Mouse (Mus musculus): Measurements from ENCODE around the gene Unc13d. TPM values are rescaled to one million over a fixed set of nuclear protein-coding genes. Genes with fewer than 3 reads are reported as not detected.

The Unc13d gene
- polyA plus RNA-seq, 1 experiment from 2014 or later: 2.5 TPM

DNA sequence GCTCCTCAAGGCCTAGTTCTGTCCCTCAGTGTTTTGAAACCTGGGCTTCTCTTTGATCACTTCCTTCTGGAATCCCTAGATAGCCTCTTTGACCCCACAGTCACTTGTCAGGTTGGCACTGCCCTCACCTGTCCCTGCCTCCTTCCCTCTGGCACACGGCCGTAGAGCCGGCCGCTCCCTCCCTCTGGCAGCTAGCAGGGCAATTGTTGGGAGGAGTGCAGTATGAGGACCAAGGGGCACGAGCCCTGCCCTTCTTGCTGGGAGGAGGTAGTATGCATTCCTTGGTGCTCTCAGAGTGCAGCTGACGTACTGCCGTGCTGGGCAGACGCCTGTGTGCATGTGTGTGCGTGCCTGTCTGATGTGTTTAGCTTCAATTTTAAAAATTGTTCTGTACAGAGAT, 17.2 kb downstream of the Unc13d start:
- Histone ChIP-seq H3K36me3 (peaks cover 68% of the 10 kb centered on the region), H3K4me1 (replicated peaks) (peaks cover 25% of the 10 kb centered on the region), H3K27me3 (replicated peaks) (no peaks in the 10 kb centered on the region), H3K4me3 (no peak overlapping the region), H3K4me2 (no peak overlapping the region), H3K9me3 (replicated peaks) (no peaks in the 10 kb centered on the region), H3K27ac (ENCODE audit: poor library complexity, severe bottlenecking) (no peak overlapping the region), H3K9ac (no peak overlapping the region)
- 89% methylated on average over 9 of the region's 9 CpGs for WGBS
- ATAC-seq (ENCODE audit: insufficient number of reproducible peaks, low FRiP score): no peak

DNA sequence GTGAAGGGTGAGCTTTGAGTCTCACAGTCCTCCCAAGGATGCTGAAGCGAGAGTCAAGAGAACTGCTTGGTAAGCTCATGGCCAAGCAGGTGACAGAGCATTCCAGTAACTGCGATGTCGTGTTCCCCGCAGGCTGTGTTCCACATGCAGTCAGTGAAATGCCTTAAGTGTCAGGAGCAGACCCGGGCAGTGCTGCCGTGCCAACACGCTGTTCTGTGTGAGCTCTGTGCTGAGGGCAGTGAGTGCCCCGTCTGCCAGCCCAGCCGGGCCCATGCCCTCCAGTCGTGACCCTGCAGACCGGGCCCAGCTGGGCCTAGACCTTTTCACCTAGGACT, 18.1 kb downstream of the Unc13d start:
- Histone ChIP-seq H3K27me3 (replicated peaks) (no peaks in the 10 kb centered on the region), H3K4me2 (no peak overlapping the region), H3K9me3 (replicated peaks) (no peaks in the 10 kb centered on the region), H3K4me1 (replicated peaks) (peaks cover 25% of the 10 kb centered on the region), H3K36me3 (peaks cover 78% of the 10 kb centered on the region), H3K9ac (no peak overlapping the region), H3K27ac (ENCODE audit: poor library complexity, severe bottlenecking) (no peak overlapping the region), H3K4me3 (no peak overlapping the region)
- WGBS: 94% methylated on average over 11 of the region's 11 CpGs
- no peak for ATAC-seq (ENCODE audit: insufficient number of reproducible peaks, low FRiP score)

DNA sequence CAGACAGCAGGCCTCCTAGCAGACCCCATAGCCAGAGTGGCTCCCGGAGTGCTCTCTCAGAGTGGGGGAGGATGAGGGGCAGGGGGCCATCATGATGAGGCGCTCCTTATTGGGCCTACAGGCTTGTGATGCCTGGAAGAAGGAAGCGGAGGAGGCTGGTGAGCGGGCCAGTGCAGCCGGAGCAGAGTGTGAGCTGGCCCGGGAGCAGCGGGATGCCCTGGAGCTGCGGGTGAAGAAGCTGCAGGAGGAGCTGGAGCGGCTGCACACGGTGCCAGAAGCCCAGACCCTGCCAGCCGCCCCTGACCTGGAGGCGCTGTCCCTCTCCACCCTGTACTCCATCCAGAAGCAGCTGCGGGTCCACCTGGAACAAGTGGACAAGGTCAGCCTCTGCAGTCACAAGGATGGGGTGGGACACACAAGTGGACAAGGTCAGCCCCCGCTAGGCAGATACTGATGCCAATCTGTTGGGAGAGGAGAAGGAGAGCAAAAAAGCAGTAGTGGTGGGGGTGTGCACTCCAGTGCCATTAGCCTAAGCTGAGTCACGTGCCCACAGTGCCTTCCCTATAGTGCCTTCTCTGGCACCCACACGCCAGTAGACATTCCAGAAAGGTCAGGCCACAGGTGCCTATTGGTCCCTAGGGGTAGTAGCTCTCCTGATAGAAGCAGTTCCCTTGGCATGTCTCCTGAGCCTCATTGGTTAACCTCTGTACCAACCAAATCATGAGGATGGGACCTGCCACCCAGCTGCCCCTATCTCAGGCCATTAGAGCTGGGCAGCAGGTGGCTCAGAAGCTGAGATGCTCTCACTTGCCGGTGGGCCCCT, 18.7 kb downstream of the Unc13d start:
- peaks cover 25% of the 10 kb centered on the region for H3K4me1 ChIP-seq (replicated peaks)
- no peak for ATAC-seq (ENCODE audit: insufficient number of reproducible peaks, low FRiP score)
- peaks cover 84% of the 10 kb centered on the region for H3K36me3 ChIP-seq
- H3K4me3 ChIP-seq: no peak overlapping the region
- no peaks in the 10 kb centered on the region for H3K27me3 ChIP-seq (replicated peaks)
- WGBS: 91% methylated on average over 17 of the region's 17 CpGs
- H3K27ac ChIP-seq (ENCODE audit: poor library complexity, severe bottlenecking): no peak overlapping the region
- no peaks in the 10 kb centered on the region for H3K9me3 ChIP-seq (replicated peaks)
- H3K9ac ChIP-seq: no peak overlapping the region
- no peak overlapping the region for H3K4me2 ChIP-seq

DNA sequence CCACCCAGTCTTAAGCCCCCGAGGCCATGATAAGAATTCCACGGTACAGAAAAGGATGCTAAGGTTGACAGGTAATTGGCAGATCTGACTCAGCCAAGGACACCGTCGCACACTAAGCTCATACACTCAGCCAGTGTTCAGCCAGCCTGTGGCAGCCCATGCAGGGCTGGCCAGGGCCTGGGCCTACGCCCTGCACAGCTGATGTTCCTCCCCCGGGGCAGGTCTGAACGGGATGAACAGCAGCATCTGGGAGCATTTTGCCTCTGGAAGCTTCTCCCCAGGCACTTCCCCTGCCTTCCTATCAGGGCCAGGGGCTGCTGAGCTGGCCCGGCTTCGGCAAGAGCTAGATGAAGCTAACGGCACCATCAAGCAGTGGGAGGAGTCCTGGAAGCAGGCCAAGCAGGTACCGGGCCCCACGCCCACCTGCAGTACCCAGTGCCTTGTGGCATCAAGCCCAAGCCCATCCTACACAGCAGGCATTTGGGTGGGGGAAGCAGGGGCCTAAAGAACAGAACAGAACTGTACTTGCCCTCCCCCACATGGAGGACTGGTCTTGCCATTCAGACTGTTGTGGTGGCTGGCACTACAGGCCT, 19.6 kb downstream of the Unc13d start:
- WGBS: 72% methylated on average over 12 of the region's 12 CpGs
- no peaks in the 10 kb centered on the region for H3K27me3 ChIP-seq (replicated peaks)
- peaks cover 25% of the 10 kb centered on the region for H3K4me1 ChIP-seq (replicated peaks)
- peaks cover 93% of the 10 kb centered on the region for H3K36me3 ChIP-seq
- no peak overlapping the region for H3K27ac ChIP-seq (ENCODE audit: poor library complexity, severe bottlenecking)
- no peak overlapping the region for H3K4me3 ChIP-seq
- H3K4me2 ChIP-seq: no peak overlapping the region
- H3K9ac ChIP-seq: no peak overlapping the region
- H3K9me3 ChIP-seq (replicated peaks): no peaks in the 10 kb centered on the region
- ATAC-seq (ENCODE audit: insufficient number of reproducible peaks, low FRiP score): no peak

DNA sequence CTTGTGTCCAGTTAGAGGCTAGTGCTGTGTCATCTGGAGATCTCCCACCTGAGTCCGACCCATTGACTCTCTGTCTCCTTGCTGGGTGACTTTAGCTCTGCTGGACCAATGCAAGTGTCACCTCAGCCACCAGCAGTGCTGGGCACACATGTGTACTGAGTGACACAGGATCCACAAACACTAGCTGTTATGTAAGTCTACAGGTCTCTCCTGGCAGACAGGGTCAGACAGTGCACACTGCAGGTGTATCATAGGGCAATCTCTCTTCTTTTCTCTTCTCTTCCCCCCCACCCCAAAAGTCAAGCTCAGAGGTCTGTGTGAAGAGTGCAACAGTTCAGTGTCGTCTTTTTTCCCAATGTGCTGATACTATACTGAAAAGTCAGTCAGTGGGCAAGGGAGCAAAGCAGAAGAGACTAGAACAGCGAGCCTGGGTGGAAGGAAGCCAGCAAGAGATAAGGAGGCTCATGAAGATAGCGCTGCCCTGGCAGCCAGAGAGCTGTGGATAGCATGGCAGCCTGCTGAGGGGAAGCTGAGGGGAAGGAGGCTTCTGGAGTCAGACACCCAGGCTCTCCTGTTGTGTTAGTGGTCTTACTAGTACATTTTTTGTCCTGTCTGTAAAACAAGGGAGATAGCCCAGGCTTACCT, 20.4 kb downstream of the Unc13d start:
- Histone ChIP-seq H3K4me1 (replicated peaks) (peaks cover 25% of the 10 kb centered on the region), H3K4me3 (no peak overlapping the region), H3K9me3 (replicated peaks) (no peaks in the 10 kb centered on the region), H3K27me3 (replicated peaks) (no peaks in the 10 kb centered on the region), H3K9ac (no peak overlapping the region), H3K4me2 (no peak overlapping the region), H3K36me3 (peaks cover 99% of the 10 kb centered on the region), H3K27ac (ENCODE audit: poor library complexity, severe bottlenecking) (0 out of 2 replicates have a peak overlapping the region, but pooled peaks have one; percentile 18)
- WGBS: 33% methylated on average over 4 of the region's 4 CpGs
- ATAC-seq (ENCODE audit: insufficient number of reproducible peaks, low FRiP score): peak; percentile 51; the same call in 1 of the 2 replicates

DNA sequence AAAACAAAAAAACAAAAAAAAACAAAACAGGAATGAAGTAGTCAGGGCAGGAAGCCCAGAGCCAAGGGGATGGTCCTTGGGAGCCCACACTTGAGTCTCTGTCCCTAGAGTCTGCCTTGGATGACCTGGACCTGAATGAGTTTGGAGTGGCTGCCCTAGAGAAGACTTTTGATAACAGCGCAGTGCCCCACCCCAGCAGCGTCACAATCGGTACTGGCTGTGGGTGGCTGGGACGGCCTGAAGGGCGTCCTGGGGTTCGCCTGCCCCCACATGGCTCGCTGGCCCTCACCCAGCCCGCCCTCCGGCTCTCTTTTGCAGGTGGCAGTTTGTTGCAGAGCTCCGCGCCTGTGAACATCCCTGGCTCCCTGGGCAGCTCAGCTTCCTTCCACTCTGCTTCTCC, 21.9 kb downstream of the Unc13d start:
- no peaks in the 10 kb centered on the region for H3K27me3 ChIP-seq (replicated peaks)
- H3K4me2 ChIP-seq: no peak overlapping the region
- 83% methylated on average over 11 of the region's 11 CpGs for WGBS

DNA sequence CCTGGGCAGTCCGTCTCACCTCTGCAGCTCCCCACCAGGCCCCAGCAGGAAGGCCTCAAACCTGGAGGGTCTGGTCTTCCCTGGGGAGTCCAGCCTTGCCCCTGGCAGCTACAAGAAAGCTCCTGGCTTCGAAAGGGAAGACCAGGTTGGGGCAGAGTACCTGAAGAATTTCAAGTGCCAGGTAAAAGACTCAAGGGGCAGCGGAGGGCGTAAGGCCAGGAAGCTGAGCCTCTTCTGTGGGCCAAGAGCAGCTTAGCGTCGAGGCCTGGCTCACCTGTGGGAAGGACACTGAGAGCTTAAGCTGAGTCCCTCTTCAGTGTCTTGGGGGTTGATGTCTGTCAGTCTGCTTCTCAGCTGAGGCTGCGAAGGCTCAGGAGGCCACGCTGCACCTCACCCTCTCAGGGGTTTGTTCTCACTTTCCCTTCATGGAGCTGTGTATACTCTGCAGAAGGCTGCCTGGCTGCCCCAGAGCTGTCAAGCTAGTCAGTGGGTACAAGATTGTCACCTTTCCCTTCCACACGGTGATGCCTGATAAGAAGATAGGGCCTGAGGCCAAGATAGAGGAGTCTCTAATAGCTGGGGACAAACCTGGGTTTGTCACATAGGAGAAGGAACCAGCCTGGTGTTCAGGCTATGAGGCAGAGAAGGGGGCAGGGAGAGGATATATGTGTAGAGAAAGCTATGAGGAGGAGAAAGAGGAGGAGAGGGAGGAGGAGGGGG, 24.1 kb downstream of the Unc13d start:
- 83% methylated on average over 9 of the region's 9 CpGs for WGBS

More for the DNA sequence above, 21.9 kb downstream of the Unc13d start:
- H3K27ac ChIP-seq (ENCODE audit: poor library complexity, severe bottlenecking): no peak overlapping the region
- ATAC-seq (ENCODE audit: insufficient number of reproducible peaks, low FRiP score): no peak
- no peak overlapping the region for H3K4me3 ChIP-seq
- no peaks in the 10 kb centered on the region for H3K9me3 ChIP-seq (replicated peaks)
- H3K4me1 ChIP-seq (replicated peaks): peaks cover 25% of the 10 kb centered on the region
- peaks cover 99% of the 10 kb centered on the region for H3K36me3 ChIP-seq
- H3K9ac ChIP-seq: no peak overlapping the region

DNA sequence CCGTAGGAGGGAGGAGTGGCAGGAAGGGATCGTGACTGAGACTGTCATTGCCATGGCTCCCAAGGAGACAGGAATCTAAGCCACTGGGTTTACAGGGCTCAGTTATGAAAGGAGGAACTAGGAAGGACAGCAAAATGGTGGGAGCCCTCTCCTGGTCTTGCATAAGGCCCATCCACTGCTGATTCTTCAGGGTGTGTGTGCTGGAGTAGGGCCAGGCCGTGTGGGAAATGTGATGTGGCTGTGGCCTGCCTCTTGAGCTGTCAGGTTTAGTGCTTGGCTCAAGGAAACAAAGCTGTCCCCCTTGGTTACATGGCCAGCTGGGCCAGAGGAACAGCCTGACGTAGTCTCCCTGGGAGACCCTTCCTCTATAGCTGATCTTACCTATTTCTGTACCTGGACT, 27.6 kb downstream of the Unc13d start:
- H3K27ac ChIP-seq (ENCODE audit: poor library complexity, severe bottlenecking): no peak overlapping the region
- H3K36me3 ChIP-seq: peaks cover 98% of the 10 kb centered on the region
- H3K4me1 ChIP-seq (replicated peaks): no peaks in the 10 kb centered on the region
- H3K27me3 ChIP-seq (replicated peaks): no peaks in the 10 kb centered on the region
- H3K9ac ChIP-seq: no peak overlapping the region
- H3K4me3 ChIP-seq: no peak overlapping the region
- 0 out of 2 replicates have a peak, but pooled peaks cover 4% of the 10 kb centered on the region for H3K9me3 ChIP-seq (replicated peaks)
- H3K4me2 ChIP-seq: no peak overlapping the region
- ATAC-seq (ENCODE audit: insufficient number of reproducible peaks, low FRiP score): no peak
- WGBS: 89% methylated on average over 4 of the region's 4 CpGs

More for the DNA sequence above, 24.1 kb downstream of the Unc13d start:
- H3K27ac ChIP-seq (ENCODE audit: poor library complexity, severe bottlenecking): no peak overlapping the region
- no peaks in the 10 kb centered on the region for H3K27me3 ChIP-seq (replicated peaks)
- peaks cover 99% of the 10 kb centered on the region for H3K36me3 ChIP-seq
- peaks cover 25% of the 10 kb centered on the region for H3K4me1 ChIP-seq (replicated peaks)
- no peak overlapping the region for H3K4me3 ChIP-seq
- no peak overlapping the region for H3K4me2 ChIP-seq
- ATAC-seq (ENCODE audit: insufficient number of reproducible peaks, low FRiP score): no peak
- H3K9ac ChIP-seq: 0 out of 2 replicates have a peak overlapping the region, but pooled peaks have one; percentile 17
- H3K9me3 ChIP-seq (replicated peaks): 0 out of 2 replicates have a peak, but pooled peaks cover 4% of the 10 kb centered on the region

DNA sequence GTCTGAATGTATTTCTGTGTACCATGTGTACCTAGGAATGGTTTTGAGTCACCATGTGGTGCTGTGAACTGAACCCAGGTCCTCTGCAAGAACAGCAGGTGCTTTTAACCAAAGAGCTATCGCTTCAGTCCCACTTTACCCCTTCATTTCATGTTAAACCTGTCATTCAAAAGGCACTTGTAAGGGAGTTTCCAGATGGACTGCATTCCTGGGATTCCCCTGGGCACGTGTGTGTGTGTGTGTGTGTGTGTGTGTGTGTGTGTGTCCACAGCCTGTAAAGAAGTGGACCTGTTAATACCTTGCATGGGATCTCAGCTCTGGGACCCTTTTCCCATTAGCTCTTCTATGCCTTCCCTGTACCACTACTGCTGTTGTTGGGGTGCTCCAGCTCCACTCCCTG, 28.2 kb downstream of the Unc13d start:
- Histone ChIP-seq H3K27ac (ENCODE audit: poor library complexity, severe bottlenecking) (no peak overlapping the region), H3K27me3 (replicated peaks) (no peaks in the 10 kb centered on the region), H3K4me2 (no peak overlapping the region), H3K9me3 (replicated peaks) (0 out of 2 replicates have a peak, but pooled peaks cover 4% of the 10 kb centered on the region), H3K36me3 (peaks cover 98% of the 10 kb centered on the region), H3K4me3 (no peak overlapping the region), H3K4me1 (replicated peaks) (no peaks in the 10 kb centered on the region), H3K9ac (no peak overlapping the region)
- ATAC-seq (ENCODE audit: insufficient number of reproducible peaks, low FRiP score): no peak
- WGBS: 72% methylated on average over 2 of the region's 2 CpGs

DNA sequence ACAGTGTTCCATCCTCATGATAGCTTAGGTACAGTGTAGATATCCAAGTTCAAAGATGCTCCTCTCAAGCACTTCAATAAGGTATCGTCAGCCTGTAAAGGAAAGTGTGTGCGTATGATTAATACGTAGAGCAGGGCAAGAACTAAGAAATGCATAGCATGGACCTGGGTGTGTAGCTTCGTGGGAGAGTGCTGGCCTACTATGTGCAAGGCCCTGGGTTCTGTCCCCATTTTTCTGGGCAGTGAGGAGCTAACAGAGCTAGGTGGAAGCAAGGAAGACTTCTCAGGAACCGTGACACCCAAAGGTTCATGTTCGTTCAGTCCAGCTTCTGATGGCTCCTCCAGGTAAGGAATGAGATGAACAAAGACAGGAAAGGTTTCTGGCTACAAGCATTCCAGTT, 32.6 kb downstream of the Unc13d start:
- H3K27ac ChIP-seq (ENCODE audit: poor library complexity, severe bottlenecking): no peak overlapping the region
- no peaks in the 10 kb centered on the region for H3K27me3 ChIP-seq (replicated peaks)
- H3K36me3 ChIP-seq: peaks cover 90% of the 10 kb centered on the region
- H3K4me3 ChIP-seq: no peak overlapping the region
- no peaks in the 10 kb centered on the region; the same call in 1 of the 2 replicates for H3K4me1 ChIP-seq (replicated peaks)
- H3K9ac ChIP-seq: no peak overlapping the region
- ATAC-seq (ENCODE audit: insufficient number of reproducible peaks, low FRiP score): no peak
- H3K4me2 ChIP-seq: no peak overlapping the region
- 0 out of 2 replicates have a peak, but pooled peaks cover 8% of the 10 kb centered on the region for H3K9me3 ChIP-seq (replicated peaks)
- WGBS: 94% methylated on average over 6 of the region's 6 CpGs

DNA sequence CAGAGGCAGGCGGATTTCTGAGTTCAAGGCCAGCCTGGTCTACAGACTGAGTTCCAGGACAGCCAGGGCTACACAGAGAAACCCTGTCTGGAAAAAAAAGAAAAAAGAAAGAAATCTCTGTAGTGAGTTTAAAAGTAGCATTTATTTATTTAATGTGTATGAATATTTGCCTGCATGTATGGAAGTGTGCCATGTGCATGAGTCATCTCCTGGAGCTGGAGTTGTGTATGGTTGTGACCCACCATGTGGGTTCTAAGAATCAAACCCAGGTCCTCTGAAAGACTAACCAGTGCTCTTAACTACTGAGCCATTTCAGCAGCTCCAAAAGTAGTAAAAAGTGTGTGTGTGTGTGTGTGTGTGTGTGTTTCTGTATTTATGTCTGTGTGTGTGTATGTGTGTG, 34.5 kb downstream of the Unc13d start:
- H3K4me1 ChIP-seq (replicated peaks): no peaks in the 10 kb centered on the region; the same call in 1 of the 2 replicates

More for the DNA sequence above, 34.5 kb downstream of the Unc13d start:
- Histone ChIP-seq H3K36me3 (peaks cover 88% of the 10 kb centered on the region), H3K9ac (no peak overlapping the region), H3K27ac (ENCODE audit: poor library complexity, severe bottlenecking) (no peak overlapping the region), H3K4me2 (no peak overlapping the region), H3K9me3 (replicated peaks) (0 out of 2 replicates have a peak, but pooled peaks cover 4% of the 10 kb centered on the region), H3K27me3 (replicated peaks) (no peaks in the 10 kb centered on the region), H3K4me3 (no peak overlapping the region)
- WGBS: 97% methylated on average over 1 of the region's 1 CpGs
- no peak for ATAC-seq (ENCODE audit: insufficient number of reproducible peaks, low FRiP score)
